In genomic region chr16:72327321-72327720, GRCm38 (mm10) we compare ENCODE assay signal across 17 mouse cellular contexts. TPM values are rescaled to one million over a fixed set of nuclear protein-coding genes. Genes with fewer than 3 reads are reported as not detected.
DNase-seq lines count a peak whose midpoint lies in the region.
"Had no signal": no experiment of that assay in that cellular context is flagged by ENCODE, and none has a peak within 500 bp of the region (broad histone marks: within the 10 kb centered on the region; RNA-seq: fewer than 3 reads in every experiment).

No protein-coding gene starts in this region.

- DNase-seq in adrenal gland, adult 2 months, result peak; percentile 16
- no peak for DNase-seq in adrenal gland, postnatal 25 days
- peak; percentile 41 for DNase-seq in embryo, embryonic 10 days (ENCODE audit: low spot score)
- peak; percentile 24 for DNase-seq in embryo, embryonic 11.5 days (ENCODE audit: low read depth, low spot score)
- DNase-seq in forelimb bud, embryonic 11.5 days (ENCODE audit: low read depth, low spot score), result peak; percentile 20
- DNase-seq in frontal cortex, postnatal 25 days (ENCODE audit: low spot score in 2 of 2), result no peak
- DNase-seq in liver, result no peak
- DNase-seq: cerebellum, adult 11 months; cerebellum, adult 8-10 months; cerebellum, postnatal 14 days; gastrocnemius, postnatal 25 days; heart, postnatal 10 days; heart, postnatal 4 days; kidney, adult 11 months had no signal

RNA-seq across cellular contexts. Expression of gene Robo1, which starts 19.2 kb away (rescaled TPM):
- total RNA-seq in adrenal gland, adult 2 months (2021), result 100 to 1,000 TPM in 1 of 2 experiments, 10 to 100 TPM in 1; 83.7 to 154 TPM
- 77.3 and 119 TPM in 2 replicates for polyA plus RNA-seq in adrenal gland, adult 2 months (2012; rRNA removed)
- 177 and 190 TPM in 2 replicates for total RNA-seq in adrenal gland, postnatal 25 days (2021)
- total RNA-seq: common myeloid progenitor, adult 5-6 weeks; granulocyte monocyte progenitor cell, adult 5-6 weeks; MEL had no signal

Comparison
In these comparisons a context has a peak if more than half of its experiments do, and no peak if none do; other contexts are left out.
1. DNase-seq: peak in adrenal gland, adult 2 months (single experiment), embryo, embryonic 10 days (single experiment), embryo, embryonic 11.5 days (single experiment) and forelimb bud, embryonic 11.5 days (single experiment); none in adrenal gland, postnatal 25 days (single experiment), frontal cortex, postnatal 25 days (0 of 2) and liver (single experiment).